Mouse (Mus musculus): ENCODE data around the gene Lrrc32.

- TF ChIP-seq POLR2A (IDR thresholded peaks at IDR 0.05; ENCODE audit: insufficient read depth, low read depth, low read length) (no peak), CTCF (IDR thresholded peaks at IDR 0.05; ENCODE audit: insufficient read depth, low read depth, low read length) (no peak)
These were observed 59.8 kb downstream of the Lrrc32 start for GRCm38 (mm10) chr7:98548839-98549238.
